In the genomic region with DNA sequence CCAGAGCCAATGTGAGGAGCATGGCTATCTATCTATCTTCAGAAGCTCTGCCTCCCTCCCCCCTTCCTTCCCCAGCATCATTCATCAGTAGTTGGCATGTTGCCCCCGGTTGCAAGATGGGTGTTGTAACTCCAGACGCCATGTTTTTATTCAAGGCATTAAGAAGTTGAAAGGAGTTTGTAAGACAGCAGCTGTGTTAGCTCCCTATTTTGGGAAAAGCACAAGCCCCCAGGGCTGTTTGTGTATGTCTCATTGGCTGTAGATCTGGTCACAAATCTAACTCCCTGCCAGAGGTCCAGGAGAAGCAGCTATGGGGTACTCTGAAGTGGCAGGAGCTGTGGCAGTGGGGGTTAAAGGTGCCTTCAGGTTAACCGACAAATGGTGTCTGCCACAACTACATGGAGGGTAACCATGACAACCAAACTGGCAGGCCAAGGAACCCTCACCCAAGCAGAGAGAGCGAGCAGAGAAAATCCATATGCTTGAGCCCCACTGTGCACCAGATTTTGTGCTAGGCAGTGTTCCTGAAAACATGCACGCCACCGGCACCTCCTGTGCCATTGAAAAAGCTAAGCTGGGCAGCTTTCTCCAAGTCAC, we compare ENCODE assay signal across 11 mouse cellular contexts.
DNase-seq lines count a peak whose midpoint lies in the region; ATAC-seq lines count a peak whose summit lies in the region.
"Had no signal": no experiment of that assay in that cellular context is flagged by ENCODE, and none has a peak within 500 bp of the region (broad histone marks: within the 10 kb centered on the region; RNA-seq: fewer than 3 reads in every experiment).

No protein-coding gene starts in this region.

- H3K36me3 ChIP-seq in lung, embryonic 15.5 days: no peaks in the 10 kb centered on the region
- H3K36me3 ChIP-seq in limb, embryonic 10.5 days: no peaks in the 10 kb centered on the region
- H3K36me3 ChIP-seq: G1E had no signal

- no peak overlapping the region for H3K4me2 ChIP-seq in lung, embryonic 15.5 days

- no peak overlapping the region for H3K9ac ChIP-seq in lung, embryonic 15.5 days

- WGBS in lung, embryonic 15.5 days: 44% methylated on average over 6 of the region's 6 CpGs
- 49% methylated on average over 6 of the region's 6 CpGs for WGBS in limb, embryonic 10.5 days

- H3K4me1 ChIP-seq in lung, embryonic 15.5 days: peaks cover 16% of the 10 kb centered on the region
- H3K4me1 ChIP-seq in limb, embryonic 10.5 days: peaks cover 11% of the 10 kb centered on the region

- no peaks in the 10 kb centered on the region for H3K27me3 ChIP-seq in lung, embryonic 15.5 days
- H3K27me3 ChIP-seq in limb, embryonic 10.5 days (ENCODE audit: low read depth, poor library complexity, severe bottlenecking): peaks cover 15% of the 10 kb centered on the region; the same call in 1 of the 2 replicates

- no peaks in the 10 kb centered on the region for H3K9me3 ChIP-seq in lung, embryonic 15.5 days
- no peaks in the 10 kb centered on the region for H3K9me3 ChIP-seq in limb, embryonic 10.5 days (replicated peaks)
- H3K9me3 ChIP-seq: G1E had no signal

- ATAC-seq in lung, embryonic 15.5 days (ENCODE audit: borderline replicate concordance, extremely low read depth, low FRiP score, low TSS enrichment): peak; percentile 27; the same call in 1 of the 2 replicates
- ATAC-seq in CD4-positive, CD25-positive, alpha-beta regulatory T cell, adult 4 months: no peak

- H3K27ac ChIP-seq in lung, embryonic 15.5 days: no peak overlapping the region
- H3K27ac ChIP-seq in limb, embryonic 10.5 days: no peak overlapping the region

- no peak for DNase-seq in lung, postnatal 36 days
- peak; percentile 89 for DNase-seq in cerebellum, adult 9-11 months
- DNase-seq in layer of hippocampus, postnatal 14 days (ENCODE audit: low spot score in 2 of 2): peak; percentile 50 to 78
- DNase-seq in right cerebral cortex, postnatal 25 days: peak; percentile 66
- DNase-seq in limb, embryonic 10.5 days (ENCODE audit: low spot score): no peak
- DNase-seq: heart, postnatal 4 days; thymus, adult 18-20 months had no signal

- H3K4me3 ChIP-seq in lung, embryonic 15.5 days: no peak overlapping the region
- H3K4me3 ChIP-seq in limb, embryonic 10.5 days: no peak overlapping the region
- H3K4me3 ChIP-seq: myocyte had no signal

Comparison
In these comparisons a context has a peak if more than half of its experiments do, and no peak if none do; other contexts are left out.
1. DNase-seq: peak in cerebellum, adult 9-11 months (single experiment), layer of hippocampus, postnatal 14 days (2 of 2) and right cerebral cortex, postnatal 25 days (single experiment); none in lung, postnatal 36 days (single experiment) and limb, embryonic 10.5 days (single experiment).